Mouse (Mus musculus) thymus, adult 2 months (tissue): ENCODE results near the gene Krt27.

Experiments used
- CTCF ChIP-seq: fragments of 200-500 bp; IDR thresholded peaks from 2 replicates; pipeline ENCODE4 v1.5.1; 2012; ENCODE audit warnings: mild to moderate bottlenecking, control low read depth, low read length, moderate library complexity, borderline replicate concordance; ENCODE audit not compliant: control insufficient read depth, poor library complexity, insufficient read depth; ENCODE audit errors: extremely low read depth
- POLR2A ChIP-seq: fragments of 200-500 bp; IDR thresholded peaks from 2 replicates; pipeline ENCODE4 v1.6.1; 2012; ENCODE audit warnings: mild to moderate bottlenecking, low read length, control low read depth, moderate library complexity; ENCODE audit not compliant: control insufficient read depth, poor library complexity, insufficient read depth; ENCODE audit errors: extremely low read depth

DNA sequence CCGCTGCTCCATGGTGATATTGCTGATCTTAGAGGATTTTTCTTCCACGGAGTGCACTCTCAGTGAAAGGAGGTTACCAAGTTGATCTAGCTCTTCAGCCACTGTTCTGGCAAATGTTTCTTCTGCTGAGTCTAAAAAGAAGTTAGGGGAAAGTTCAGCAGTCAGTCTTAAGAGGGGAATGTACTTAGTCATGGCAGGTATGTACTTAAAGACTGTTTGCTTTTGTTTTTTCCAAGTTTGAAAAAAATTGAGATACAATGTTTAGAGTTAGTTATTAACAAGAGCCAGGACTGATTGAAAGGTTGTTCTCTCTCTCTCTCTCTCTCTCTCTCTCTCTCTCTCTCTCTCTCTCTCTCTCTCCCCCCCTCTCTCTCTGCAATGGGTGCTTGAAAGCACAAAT lies 21.2 kb downstream of the Krt27 start:
- TF ChIP-seq POLR2A (no peak), CTCF (no peak)
